Mouse (Mus musculus) midbrain, postnatal 0 days (tissue): ENCODE measurements around the gene Plekhb1. TPM values are rescaled to one million over a fixed set of nuclear protein-coding genes. Genes with fewer than 3 reads are reported as not detected.

Source experiments
- ATAC-seq: fragments of 200-750 bp; cut with Nextera tagmentation; 2 replicates; pipeline ENCODE4 v1.8.0; 2017; ENCODE audit warnings: moderate number of reproducible peaks, mild to moderate bottlenecking, moderate TSS enrichment, moderate library complexity; ENCODE audit not compliant: low FRiP score
- DNase-seq: peaks from one replicate; pipeline ENCODE4 v3.0.0-alpha.2; 2015; ENCODE audit warnings: low spot score
- H3K27ac ChIP-seq: fragments of 300-500 bp; sonication (generic); 2 replicates; pipeline ENCODE4 v1.5.1; 2014; ENCODE audit warnings: low read depth, mild to moderate bottlenecking, low read length, mixed read lengths
- H3K27me3 ChIP-seq: fragments of 300-500 bp; sonication (generic); 2 replicates; pipeline ENCODE4 v1.6.1; 2014; ENCODE audit warnings: low read length, control low read depth, mixed read lengths; ENCODE audit not compliant: insufficient read depth
- H3K36me3 ChIP-seq: fragments of 300-500 bp; sonication (generic); 2 replicates; pipeline ENCODE4 v1.6.1; 2014; ENCODE audit warnings: low read length, control low read depth, mixed read lengths; ENCODE audit not compliant: insufficient read depth
- H3K4me1 ChIP-seq: fragments of 300-500 bp; sonication (generic); 2 replicates; pipeline ENCODE4 v1.6.1; 2014; ENCODE audit warnings: mild to moderate bottlenecking, control low read depth, antibody characterized with exemption, low read length, mixed read lengths; ENCODE audit not compliant: insufficient read depth
- H3K4me2 ChIP-seq: fragments of 300-500 bp; sonication (generic); 2 replicates; pipeline ENCODE4 v1.6.1; 2014; ENCODE audit warnings: low read depth, mild to moderate bottlenecking, low read length, mixed read lengths; ENCODE audit not compliant: poor library complexity, severe bottlenecking
- H3K4me3 ChIP-seq: fragments of 300-500 bp; sonication (generic); 2 replicates; pipeline ENCODE4 v1.5.1; 2014; ENCODE audit warnings: low read depth, mild to moderate bottlenecking, low read length, moderate library complexity
- H3K9ac ChIP-seq: fragments of 300-500 bp; sonication (generic); replicated peaks from 2 replicates; pipeline ENCODE4 v1.6.1; 2014; ENCODE audit warnings: mild to moderate bottlenecking, low read length, moderate library complexity, mixed read lengths; ENCODE audit not compliant: poor library complexity, severe bottlenecking
- H3K9me3 ChIP-seq: fragments of 300-500 bp; sonication (generic); 2 replicates; pipeline ENCODE4 v1.6.1; 2016; ENCODE audit warnings: low read length, control low read depth
- CTCF ChIP-seq: IDR thresholded peaks from 2 replicates; pipeline ENCODE4 v1.5.1; 2016; ENCODE audit warnings: antibody characterized with exemption, mild to moderate bottlenecking
- WGBS: fragments of 180-500 bp; shearing (Covaris S2); extraction: QIAGEN DNeasy Blood & Tissue Kit; methylation state at CpG from one replicate; pipeline ENCODE4 v1.1.7; 2014; 5-methylcytosine and 5-hydroxymethylcytosine counted together
- polyA plus RNA-seq: library from polyadenylated mRNA; unstranded; fragments of >200 nt; fragmentation: Nextera tagmentation; extraction: Ambion mirVana; gene quantifications from 2 replicates; pipeline ENCODE4 v1.2.1, GENCODE M21; 2015
- total RNA-seq: library from RNA; depleted of rRNA; stranded (reverse); fragments of >200 nt; gene quantifications from 2 replicates; pipeline ENCODE4 v1.2.3, GENCODE M21; 2014

Plekhb1 gene
- total and polyA plus RNA-seq, 2 experiments from 2014 or later: 29.9 to 46.1 TPM

DNA sequence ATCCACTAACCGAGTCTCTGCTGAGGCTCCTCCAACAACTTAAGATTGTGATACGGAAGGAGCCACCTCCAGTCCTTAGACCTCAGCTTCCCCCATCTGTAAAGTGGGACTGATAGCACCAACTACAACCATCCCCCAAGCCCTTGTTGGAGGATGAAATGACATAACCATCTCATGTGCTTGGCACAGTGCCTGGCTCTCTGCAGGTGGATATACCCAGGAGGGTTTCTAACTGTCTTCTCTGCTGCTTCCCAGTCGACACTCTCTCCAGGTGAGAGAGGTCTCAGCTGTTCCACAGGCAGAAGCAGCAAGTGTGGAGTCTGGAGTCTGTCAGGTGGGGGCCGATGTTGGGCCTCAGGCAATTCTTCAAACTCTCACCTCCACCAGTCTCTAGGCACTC lies 11.2 kb downstream of the Plekhb1 start:
- Histone ChIP-seq H3K27me3 (no peaks in the 10 kb centered on the region), H3K4me1 (no peaks in the 10 kb centered on the region), H3K9ac (no peak overlapping the region), H3K9me3 (no peaks in the 10 kb centered on the region), H3K4me3 (no peak overlapping the region), H3K27ac (no peak overlapping the region), H3K4me2 (no peak overlapping the region), H3K36me3 (no peaks in the 10 kb centered on the region; the same call in 1 of the 2 replicates)
- no peak for TF ChIP-seq CTCF
- WGBS: 74% methylated on average over 4 of the region's 4 CpGs
- ATAC-seq (no peak), DNase-seq (no peak)

DNA sequence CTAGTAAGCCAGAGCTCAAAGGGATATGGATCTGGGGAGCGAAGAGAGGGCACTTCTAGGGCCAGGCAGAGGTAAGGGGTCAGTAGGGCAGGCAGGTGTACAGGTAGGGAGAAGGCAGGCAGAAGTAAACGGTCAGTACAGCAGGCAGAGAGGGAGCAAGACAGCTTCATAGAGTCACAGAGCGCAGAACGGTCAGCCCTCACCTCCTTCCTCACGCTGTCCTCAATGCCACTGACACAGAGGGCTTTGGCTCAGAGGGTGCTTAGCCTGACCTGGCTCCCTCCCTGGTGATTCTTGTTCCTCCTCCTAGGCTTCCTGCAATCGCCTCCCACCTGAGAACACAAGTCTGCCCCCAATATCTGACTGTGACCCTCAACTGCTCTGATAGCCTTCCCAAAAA lies 11.8 kb downstream of the Plekhb1 start:
- no peaks in the 10 kb centered on the region for H3K4me1 ChIP-seq
- no peak overlapping the region for H3K27ac ChIP-seq
- no peak overlapping the region for H3K4me3 ChIP-seq
- no peaks in the 10 kb centered on the region; the same call in 1 of the 2 replicates for H3K36me3 ChIP-seq
- ATAC-seq (no peak), DNase-seq (no peak)
- H3K27me3 ChIP-seq: no peaks in the 10 kb centered on the region
- 0 out of 2 replicates have a peak overlapping the region, but pooled peaks have one; percentile 25 for H3K9ac ChIP-seq
- H3K4me2 ChIP-seq: no peak overlapping the region
- H3K9me3 ChIP-seq: no peaks in the 10 kb centered on the region
- TF ChIP-seq CTCF: no peak
- 84% methylated on average over 6 of the region's 6 CpGs for WGBS

DNA sequence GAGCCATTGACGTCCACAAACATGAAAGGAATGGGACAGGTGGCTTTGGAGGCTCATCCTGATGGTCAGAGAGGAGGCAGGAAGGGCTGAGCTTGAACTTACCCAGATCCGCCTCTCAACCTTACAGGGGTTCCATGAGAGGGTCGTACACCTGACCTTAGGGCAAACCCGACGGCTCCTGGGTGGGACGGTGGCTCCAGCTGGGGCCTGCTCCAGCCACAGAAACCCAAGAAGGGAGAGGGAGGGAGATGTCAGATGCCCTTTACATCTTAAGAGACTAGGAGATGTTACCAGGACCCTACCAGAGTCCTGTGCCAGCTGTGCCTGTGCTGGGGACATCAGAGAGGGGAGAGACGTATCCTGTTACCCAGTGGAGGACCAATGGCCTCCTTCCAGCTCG lies 12.4 kb downstream of the Plekhb1 start:
- WGBS: 83% methylated on average over 8 of the region's 8 CpGs
- Histone ChIP-seq H3K4me2 (no peak overlapping the region), H3K9me3 (no peaks in the 10 kb centered on the region), H3K9ac (no peak overlapping the region), H3K27me3 (no peaks in the 10 kb centered on the region), H3K27ac (no peak overlapping the region), H3K36me3 (no peaks in the 10 kb centered on the region; the same call in 1 of the 2 replicates), H3K4me1 (no peaks in the 10 kb centered on the region), H3K4me3 (no peak overlapping the region)
- TF ChIP-seq CTCF: no peak
- DNase-seq (no peak), ATAC-seq (no peak)

DNA sequence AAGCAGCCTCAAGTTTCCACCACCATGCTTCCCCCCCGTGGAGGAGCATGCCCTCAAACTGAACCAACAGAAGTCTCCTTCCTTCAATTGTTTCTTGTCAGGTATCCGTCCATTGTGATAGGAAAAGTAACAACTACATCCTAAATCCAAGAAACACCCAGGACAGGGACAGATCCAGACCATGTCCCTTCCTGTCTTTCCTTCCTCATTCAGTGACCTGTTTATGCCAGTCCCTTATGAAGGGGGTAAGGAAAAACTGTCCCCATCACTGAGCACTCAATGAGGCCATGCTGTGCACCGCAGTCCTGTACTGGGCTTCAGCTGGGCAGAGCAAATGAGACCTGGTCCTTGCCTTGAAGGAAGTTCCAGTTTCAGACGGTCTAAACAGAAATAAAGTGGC lies 13.1 kb downstream of the Plekhb1 start:
- H3K4me3 ChIP-seq: no peak overlapping the region
- H3K27me3 ChIP-seq: no peaks in the 10 kb centered on the region
- H3K27ac ChIP-seq: no peak overlapping the region
- H3K4me1 ChIP-seq: no peaks in the 10 kb centered on the region
- TF ChIP-seq CTCF: no peak
- WGBS: 86% methylated on average over 4 of the region's 4 CpGs
- DNase-seq: no peak
- H3K4me2 ChIP-seq: no peak overlapping the region
- ATAC-seq: no peak
- H3K9ac ChIP-seq: no peak overlapping the region
- H3K36me3 ChIP-seq: no peaks in the 10 kb centered on the region; the same call in 1 of the 2 replicates
- H3K9me3 ChIP-seq: no peaks in the 10 kb centered on the region

DNA sequence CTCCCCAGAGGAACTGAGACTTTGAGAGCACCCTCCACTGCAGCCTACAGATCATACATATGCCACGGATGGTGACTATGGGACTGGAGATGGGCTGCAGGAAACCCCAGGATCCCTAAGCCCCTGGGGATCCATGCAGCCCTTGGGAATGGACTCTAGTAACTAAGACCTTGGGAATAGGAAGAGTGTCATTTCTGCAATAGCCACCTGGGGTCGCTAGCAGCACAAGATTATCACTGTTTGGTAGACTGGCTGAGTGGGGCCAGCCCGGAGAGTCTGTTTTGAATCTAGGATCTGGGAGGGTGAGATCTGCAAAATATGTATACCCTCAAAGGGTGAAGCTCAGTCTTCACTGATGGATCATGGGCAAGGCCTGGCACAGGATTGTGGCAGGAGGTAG lies 17.1 kb downstream of the Plekhb1 start:
- H3K9ac ChIP-seq: no peak overlapping the region
- H3K4me2 ChIP-seq: no peak overlapping the region
- no peaks in the 10 kb centered on the region for H3K9me3 ChIP-seq
- ATAC-seq: no peak
- peaks cover 3% of the 10 kb centered on the region for H3K36me3 ChIP-seq
- H3K27ac ChIP-seq: no peak overlapping the region
- no peaks in the 10 kb centered on the region for H3K27me3 ChIP-seq
- DNase-seq: peak; percentile 80
- TF ChIP-seq CTCF: peak; percentile 77
- no peaks in the 10 kb centered on the region for H3K4me1 ChIP-seq
- WGBS: 29% methylated on average over 3 of the region's 3 CpGs
- no peak overlapping the region for H3K4me3 ChIP-seq

DNA sequence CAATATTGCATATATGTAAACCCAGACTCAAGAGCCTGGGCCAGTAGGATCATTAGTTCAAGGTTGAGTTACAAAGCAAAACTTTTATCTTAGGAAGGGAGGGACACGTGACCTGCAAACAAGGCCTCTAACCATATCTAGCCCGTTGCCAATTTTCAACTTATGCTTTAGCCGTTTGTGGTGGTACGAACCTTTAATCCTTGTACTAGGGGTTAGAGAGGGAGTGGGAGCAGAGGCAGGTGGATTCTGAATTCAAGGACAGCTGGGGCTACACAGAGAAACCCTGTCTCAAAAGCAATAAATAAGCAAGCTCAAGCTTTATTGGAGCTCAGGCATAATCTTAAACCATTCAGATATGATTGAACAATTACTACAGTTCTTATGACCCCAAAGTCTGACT lies 19.8 kb downstream of the Plekhb1 start:
- Histone ChIP-seq H3K4me3 (no peak overlapping the region), H3K9me3 (no peaks in the 10 kb centered on the region), H3K4me1 (no peaks in the 10 kb centered on the region), H3K9ac (no peak overlapping the region), H3K4me2 (no peak overlapping the region), H3K27ac (no peak overlapping the region), H3K36me3 (peaks cover 5% of the 10 kb centered on the region; the same call in 1 of the 2 replicates), H3K27me3 (no peaks in the 10 kb centered on the region)
- DNase-seq (no peak), ATAC-seq (no peak)
- TF ChIP-seq CTCF: no peak
- 91% methylated on average over 4 of the region's 4 CpGs for WGBS
